Mouse (Mus musculus) ES-Bruce4 (cell line): Measurements from ENCODE around the gene RPS10-NUDT3. TPM values are rescaled to one million over a fixed set of nuclear protein-coding genes. Genes with fewer than 3 reads are reported as not detected.

Source experiments
- H3K27ac ChIP-seq: 2 replicates; pipeline ENCODE4 v1.5.1; 2012; ENCODE audit warnings: low read length, inconsistent platforms; ENCODE audit not compliant: insufficient read depth
- H3K27me3 ChIP-seq: 2 replicates; pipeline ENCODE4 v1.6.1; 2012; ENCODE audit warnings: mild to moderate bottlenecking, low read length, inconsistent platforms; ENCODE audit not compliant: control insufficient read depth, poor library complexity, insufficient read depth, severe bottlenecking
- H3K36me3 ChIP-seq: 2 replicates; pipeline ENCODE4 v1.6.1; 2012; ENCODE audit warnings: inconsistent platforms, mild to moderate bottlenecking, low read length, moderate library complexity; ENCODE audit not compliant: control insufficient read depth, poor library complexity, insufficient read depth, severe bottlenecking
- H3K4me1 ChIP-seq: one replicate; pipeline ENCODE4 v1.8.1; 2011; ENCODE audit warnings: low read length; ENCODE audit not compliant: control insufficient read depth, insufficient read depth
- H3K4me3 ChIP-seq: 2 replicates; pipeline ENCODE4 v1.5.1; 2011; ENCODE audit warnings: low read depth, mild to moderate bottlenecking, low read length
- H3K9ac ChIP-seq: 2 replicates; pipeline ENCODE4 v1.6.1; 2012; ENCODE audit warnings: low read depth, mild to moderate bottlenecking, inconsistent platforms; ENCODE audit not compliant: poor library complexity, severe bottlenecking
- H3K9me3 ChIP-seq: replicated peaks from 2 replicates; pipeline ENCODE4 v1.6.1; 2012; ENCODE audit warnings: mild to moderate bottlenecking, low read length, inconsistent platforms; ENCODE audit not compliant: control insufficient read depth, poor library complexity, insufficient read depth, severe bottlenecking
- CTCF ChIP-seq: IDR thresholded peaks from one replicate; pipeline ENCODE4 v1.8.1; 2011; ENCODE audit warnings: low read depth, low read length
- EP300 ChIP-seq: IDR thresholded peaks from 2 replicates; pipeline ENCODE4 v1.6.1; 2011; ENCODE audit warnings: low read depth, low read length; ENCODE audit not compliant: insufficient read depth
- POLR2A ChIP-seq: IDR thresholded peaks from one replicate; pipeline ENCODE4 v1.8.1; 2011; ENCODE audit warnings: low read length; ENCODE audit not compliant: insufficient read depth
- polyA plus RNA-seq: library from polyadenylated mRNA; stranded (reverse); fragments of >200 nt; gene quantifications from 2 replicates; pipeline ENCODE4 v1.2.4, GENCODE M21; 2011; ENCODE audit warnings: low read depth; ENCODE audit not compliant: missing spikeins, insufficient read depth, insufficient read length

The RPS10-NUDT3 gene
- polyA plus RNA-seq, 1 experiment = not detected

GRCm38 (mm10) chr17:27615388-27615787 lies 19.6 kb downstream of the RPS10-NUDT3 start:
- Histone ChIP-seq H3K9me3 (no peaks in the 10 kb centered on the region), H3K36me3 (no peaks in the 10 kb centered on the region), H3K4me3 (no peak overlapping the region), H3K4me1 (peaks cover 3% of the 10 kb centered on the region), H3K9ac (no peak overlapping the region), H3K27me3 (no peaks in the 10 kb centered on the region), H3K27ac (no peak overlapping the region)
- TF ChIP-seq CTCF (no peak), POLR2A (no peak), EP300 (no peak)

- Histone ChIP-seq H3K27me3 (no peaks in the 10 kb centered on the region), H3K36me3 (no peaks in the 10 kb centered on the region), H3K9ac (no peak overlapping the region), H3K27ac (no peak overlapping the region), H3K4me1 (no peaks in the 10 kb centered on the region), H3K4me3 (no peak overlapping the region), H3K9me3 (no peaks in the 10 kb centered on the region)
- TF ChIP-seq EP300 = no peak
- no peak for TF ChIP-seq CTCF
- TF ChIP-seq POLR2A = no peak
Measured at GRCm38 (mm10) chr17:27613016-27613415, 22.0 kb downstream of the RPS10-NUDT3 start.

- no peaks in the 10 kb centered on the region for H3K36me3 ChIP-seq
Measured at GRCm38 (mm10) chr17:27611994-27612393, 23.0 kb downstream of the RPS10-NUDT3 start.

DNA sequence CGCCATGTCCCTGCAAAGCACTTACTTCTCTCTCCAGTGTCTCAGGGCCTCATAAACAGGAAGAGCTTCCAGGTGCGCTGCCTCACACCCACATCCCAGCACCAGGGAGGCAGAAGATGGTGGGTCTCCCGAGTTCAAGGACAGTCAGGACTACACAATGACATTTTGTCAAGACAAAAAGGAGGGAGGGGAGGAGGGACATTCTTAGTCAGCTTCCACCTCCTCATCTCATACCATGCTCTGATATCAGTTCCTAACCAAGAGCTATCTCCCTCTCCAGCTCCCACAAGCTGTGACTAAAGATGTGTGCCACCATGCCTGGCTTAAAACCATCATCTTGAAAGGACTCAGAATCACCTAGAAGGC lies 23.5 kb downstream of the RPS10-NUDT3 start:
- Histone ChIP-seq H3K27ac (no peak overlapping the region), H3K27me3 (no peaks in the 10 kb centered on the region), H3K9ac (no peak overlapping the region), H3K4me3 (no peak overlapping the region), H3K4me1 (no peaks in the 10 kb centered on the region), H3K36me3 (no peaks in the 10 kb centered on the region), H3K9me3 (no peaks in the 10 kb centered on the region)
- TF ChIP-seq CTCF (no peak), POLR2A (no peak), EP300 (no peak)

More at GRCm38 (mm10) chr17:27611994-27612393, 23.0 kb downstream of the RPS10-NUDT3 start:
- H3K27me3 ChIP-seq = no peaks in the 10 kb centered on the region
- no peak overlapping the region for H3K4me3 ChIP-seq
- TF ChIP-seq POLR2A (no peak), CTCF (no peak), EP300 (no peak)
- H3K4me1 ChIP-seq = no peaks in the 10 kb centered on the region
- no peak overlapping the region for H3K27ac ChIP-seq
- H3K9ac ChIP-seq = no peak overlapping the region
- no peaks in the 10 kb centered on the region for H3K9me3 ChIP-seq

DNA sequence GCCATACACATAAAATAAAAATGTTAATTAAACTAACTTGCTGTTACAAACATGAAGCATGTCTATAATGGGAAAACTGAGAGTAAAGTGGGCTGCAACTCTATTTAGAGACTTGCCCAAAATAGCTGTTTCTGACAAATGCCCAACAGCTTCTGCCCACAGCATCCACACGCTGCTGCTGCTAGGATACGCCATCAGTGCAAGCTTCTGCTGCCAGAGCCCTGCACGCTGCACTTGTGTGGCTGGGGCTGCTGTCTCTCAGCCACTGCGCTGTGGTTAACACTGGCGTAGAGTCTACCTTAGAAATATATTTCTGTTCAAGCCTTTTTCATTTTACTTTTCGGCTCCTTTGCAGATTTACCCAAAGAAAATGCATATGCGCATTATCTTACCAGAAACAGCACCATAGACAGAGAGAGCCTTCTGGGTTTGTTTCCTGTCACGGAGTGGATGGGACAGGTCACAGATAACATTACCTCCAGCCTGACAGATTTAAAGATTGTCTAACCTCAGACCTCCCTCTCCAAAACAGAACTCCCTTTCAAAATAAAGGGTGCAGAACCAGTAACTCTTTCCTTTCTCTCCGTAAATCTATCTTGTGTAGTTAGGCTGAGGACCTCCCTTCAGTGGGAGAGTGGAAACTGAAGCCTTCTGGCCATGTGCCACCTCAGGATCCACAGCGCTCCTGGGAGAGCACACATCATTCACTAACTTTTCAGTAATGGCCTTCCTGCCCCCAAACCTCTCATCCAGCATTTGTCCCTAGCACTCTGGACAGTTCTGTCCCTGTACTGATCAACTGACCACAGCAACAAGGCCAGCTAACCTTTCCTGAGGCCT lies 24.1 kb downstream of the RPS10-NUDT3 start:
- Histone ChIP-seq H3K4me3 (no peak overlapping the region), H3K36me3 (no peaks in the 10 kb centered on the region), H3K27ac (no peak overlapping the region), H3K9me3 (no peaks in the 10 kb centered on the region), H3K9ac (no peak overlapping the region), H3K27me3 (no peaks in the 10 kb centered on the region), H3K4me1 (no peaks in the 10 kb centered on the region)
- TF ChIP-seq EP300 (no peak), POLR2A (no peak), CTCF (no peak)

DNA sequence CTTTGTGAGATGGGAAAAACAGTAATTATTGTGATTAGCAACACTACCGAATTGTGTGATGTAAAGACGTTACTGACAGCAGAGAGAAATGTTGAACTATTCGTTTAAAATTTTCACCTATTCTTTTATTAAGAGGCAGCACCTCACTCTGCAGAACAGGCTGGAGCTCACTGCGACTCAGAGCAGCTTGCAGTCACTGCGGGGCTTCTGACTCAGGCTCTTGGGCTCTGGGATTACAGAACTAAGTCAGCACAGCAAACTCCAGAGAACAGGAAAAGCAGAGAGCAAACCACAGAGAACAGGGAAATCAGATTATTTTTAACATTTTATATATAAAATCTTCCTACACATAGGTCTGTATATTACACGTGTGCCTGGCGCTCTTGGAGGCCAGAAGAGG lies 25.4 kb downstream of the RPS10-NUDT3 start:
- no peak overlapping the region for H3K4me3 ChIP-seq
- no peaks in the 10 kb centered on the region for H3K9me3 ChIP-seq
- no peaks in the 10 kb centered on the region for H3K27me3 ChIP-seq
- no peaks in the 10 kb centered on the region for H3K4me1 ChIP-seq
- H3K27ac ChIP-seq = no peak overlapping the region
- no peak for TF ChIP-seq POLR2A
- no peak for TF ChIP-seq CTCF
- TF ChIP-seq EP300 = no peak
- no peaks in the 10 kb centered on the region for H3K36me3 ChIP-seq
- no peak overlapping the region for H3K9ac ChIP-seq
